Mouse (Mus musculus) G1E (cell line): ENCODE data around the gene Cdh13. TPM values are rescaled to one million over a fixed set of nuclear protein-coding genes. Genes with fewer than 3 reads are reported as not detected.
"Not testable (repeated sequence)": the region's sequence is repeated elsewhere in the genome, so short reads cannot be mapped to it uniquely, and the experiment has no call there.

Experiments used
- ATAC-seq: 2 replicates; pipeline ENCODE4 v1.8.0; 2016; ENCODE audit warnings: mild to moderate bottlenecking; ENCODE audit not compliant: insufficient number of reproducible peaks, poor library complexity, low FRiP score, severe bottlenecking; ENCODE audit errors: extremely low read depth
- DNase-seq: peaks from one replicate; pipeline ENCODE4 v3.0.0; 2012; ENCODE audit warnings: low spot score
- H3K27me3 ChIP-seq: 2 replicates; pipeline ENCODE4 v1.6.1; 2012; ENCODE audit warnings: mild to moderate bottlenecking, low read length, inconsistent platforms; ENCODE audit not compliant: insufficient read depth
- H3K36me3 ChIP-seq: replicated peaks from 2 replicates; pipeline ENCODE3; 2012; ENCODE audit warnings: mild to moderate bottlenecking, inconsistent platforms
- H3K4me1 ChIP-seq: 2 replicates; pipeline ENCODE4 v1.6.1; 2012; ENCODE audit warnings: low read depth, low read length, inconsistent platforms, mixed read lengths; ENCODE audit not compliant: insufficient read depth
- H3K4me3 ChIP-seq: 2 replicates; pipeline ENCODE4 v1.5.1; 2012; ENCODE audit warnings: low read depth, mild to moderate bottlenecking, inconsistent platforms, low read length, moderate library complexity, mixed read lengths
- H3K9me3 ChIP-seq: replicated peaks from 2 replicates; pipeline ENCODE4 v1.6.1; 2012; ENCODE audit warnings: inconsistent platforms
- CTCF ChIP-seq: IDR thresholded peaks from 2 replicates; pipeline ENCODE4 v1.5.1; 2012; ENCODE audit warnings: low read depth, low read length, inconsistent platforms, mixed read lengths
- GATA1 ChIP-seq: IDR thresholded peaks from 2 replicates; pipeline ENCODE4 v1.6.1; 2012; ENCODE audit warnings: borderline replicate concordance, low read length, inconsistent platforms, mixed read lengths
- GATA2 ChIP-seq: IDR thresholded peaks from 2 replicates; pipeline ENCODE4 v1.6.1; 2012; ENCODE audit warnings: low read depth, low read length, inconsistent platforms, borderline replicate concordance
- POLR2AphosphoS5 ChIP-seq: IDR thresholded peaks from 2 replicates; pipeline ENCODE4 v1.6.1; 2012; ENCODE audit warnings: low read depth, low read length, inconsistent platforms; ENCODE audit not compliant: insufficient replicate concordance
- TAL1 ChIP-seq: conservative IDR thresholded peaks from 2 replicates; pipeline ENCODE4 v1.6.1; 2012; ENCODE audit warnings: low read depth, low read length, inconsistent platforms, mixed read lengths
- polyA plus RNA-seq: library from polyadenylated mRNA; stranded (reverse); fragments of >175 nt; gene quantifications from 2 replicates; pipeline ENCODE4 v1.2.3, GENCODE M21; 2012
- total RNA-seq, 2 experiments: library from RNA; stranded (forward) in 1 of 2; stranded (reverse) in 1 of 2; fragments of 200-1000 nt in 1 of 2; fragments of >200 nt in 1 of 2; fragmentation: Nextera tagmentation in 1 of 2; gene quantifications; 2 replicates each; pipeline ENCODE4 v1.2.3; 2014 to 2017

Gene Cdh13
- total and polyA plus RNA-seq, 3 experiments: 0.22 TPM; not detected in 2

DNA sequence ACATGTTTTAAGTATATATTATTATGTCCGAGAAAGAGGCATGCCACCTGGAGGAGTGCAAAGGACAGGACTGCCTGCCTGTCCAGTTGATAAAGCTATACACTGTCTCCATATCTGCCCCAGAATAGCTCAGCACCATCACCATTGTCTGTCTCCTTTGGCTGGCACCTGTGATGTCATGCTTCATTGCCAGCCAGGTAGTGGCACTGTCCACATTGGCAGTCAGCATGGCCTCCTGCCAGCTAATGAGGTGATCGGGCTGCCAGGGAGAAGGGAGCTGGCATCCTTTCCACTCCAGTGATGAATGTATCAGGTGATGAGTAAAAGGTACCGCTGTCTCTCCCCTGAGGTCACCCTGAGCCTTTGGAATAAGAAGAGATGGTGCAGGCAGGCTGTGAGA lies 465.7 kb downstream of the Cdh13 start:
- TF ChIP-seq GATA1 (no peak), TAL1 (no peak), GATA2 (no peak), POLR2AphosphoS5 (no peak), CTCF (no peak)
- no peak overlapping the region for H3K4me3 ChIP-seq
- H3K4me1 ChIP-seq: no peaks in the 10 kb centered on the region
- no peaks in the 10 kb centered on the region for H3K27me3 ChIP-seq
- H3K9me3 ChIP-seq: peaks cover 76% of the 10 kb centered on the region
- DNase-seq (no peak), ATAC-seq (no peak)
- no peaks in the 10 kb centered on the region for H3K36me3 ChIP-seq

DNA sequence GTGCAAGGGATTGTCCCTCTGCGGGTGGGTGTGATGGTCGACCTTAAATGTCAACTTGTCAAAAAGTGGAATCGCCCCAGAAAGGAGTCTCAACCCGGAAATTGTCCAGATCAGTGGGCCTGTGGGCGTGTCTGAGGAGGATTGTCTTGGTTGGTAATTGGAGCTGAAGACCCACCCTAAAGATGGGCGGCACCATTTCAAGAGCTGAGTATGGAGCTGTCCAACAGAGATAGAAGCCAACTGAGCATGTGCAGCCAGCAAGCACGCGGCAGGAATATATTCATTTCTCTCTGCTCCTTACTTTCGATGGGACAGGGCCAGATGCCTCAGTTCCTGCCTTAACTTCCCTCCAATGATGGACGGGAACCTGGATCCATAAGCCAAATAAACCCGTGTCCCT lies 466.3 kb downstream of the Cdh13 start:
- peaks cover 76% of the 10 kb centered on the region for H3K9me3 ChIP-seq

DNA sequence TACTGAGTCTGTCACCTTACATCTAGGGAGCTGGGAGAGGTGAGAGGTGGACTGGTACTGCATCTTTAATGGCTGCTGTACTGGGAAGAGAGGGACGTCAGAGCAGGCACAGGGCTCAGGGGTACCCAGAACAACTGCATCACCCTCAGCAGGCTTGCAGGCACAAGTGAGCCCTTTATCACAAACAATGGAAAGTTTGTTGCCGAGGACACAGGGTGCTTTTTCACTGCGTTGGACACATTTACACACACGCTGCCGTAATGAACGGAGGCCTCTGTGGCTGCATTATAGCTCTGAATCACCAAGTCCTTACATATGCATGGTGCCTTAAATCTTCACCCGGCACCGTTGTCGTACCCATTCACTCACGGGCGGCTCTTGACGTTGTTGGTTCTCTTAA lies 470.2 kb downstream of the Cdh13 start:
- DNase-seq (no peak), ATAC-seq (no peak)
- H3K4me3 ChIP-seq: no peak overlapping the region
- no peaks in the 10 kb centered on the region for H3K36me3 ChIP-seq
- H3K9me3 ChIP-seq: peaks cover 61% of the 10 kb centered on the region
- TF ChIP-seq GATA1 (no peak), GATA2 (no peak), TAL1 (no peak), CTCF (no peak), POLR2AphosphoS5 (no peak)
- H3K27me3 ChIP-seq: no peaks in the 10 kb centered on the region
- H3K4me1 ChIP-seq: no peaks in the 10 kb centered on the region

More for the DNA sequence above, 466.3 kb downstream of the Cdh13 start:
- no peak for DNase-seq
- no peak for ATAC-seq
- no peaks in the 10 kb centered on the region for H3K36me3 ChIP-seq
- no peaks in the 10 kb centered on the region for H3K27me3 ChIP-seq
- TF ChIP-seq CTCF (no peak), POLR2AphosphoS5 (no peak), GATA1 (no peak), GATA2 (no peak), TAL1 (no peak)
- H3K4me1 ChIP-seq: no peaks in the 10 kb centered on the region
- H3K4me3 ChIP-seq: no peak overlapping the region

DNA sequence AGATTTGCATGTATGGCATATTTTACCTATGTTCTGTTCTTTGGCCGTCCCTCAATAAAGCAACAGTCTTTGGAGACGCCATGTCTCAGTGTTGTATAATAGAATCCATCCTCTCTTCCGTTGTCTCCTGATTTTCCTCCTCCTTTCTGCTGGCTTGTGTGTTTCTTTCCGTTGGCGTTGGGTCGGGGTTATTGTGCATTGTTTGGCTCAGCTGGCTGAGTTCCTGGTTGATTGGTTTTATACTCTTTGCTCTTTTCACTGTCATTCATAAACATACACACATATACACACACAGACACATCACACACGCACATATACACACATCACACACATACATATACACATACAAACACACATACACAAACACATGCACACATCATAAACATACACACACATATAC lies 470.6 kb downstream of the Cdh13 start:
- no peaks in the 10 kb centered on the region for H3K4me1 ChIP-seq
- H3K4me3 ChIP-seq: no peak overlapping the region
- H3K27me3 ChIP-seq: no peaks in the 10 kb centered on the region
- no peak for TF ChIP-seq GATA1
- TF ChIP-seq GATA2: no peak
- TF ChIP-seq POLR2AphosphoS5: no peak
- no peak for TF ChIP-seq CTCF
- no peak for TF ChIP-seq TAL1
- no peak for ATAC-seq
- DNase-seq: no peak
- no peaks in the 10 kb centered on the region for H3K36me3 ChIP-seq
- peaks cover 57% of the 10 kb centered on the region for H3K9me3 ChIP-seq

DNA sequence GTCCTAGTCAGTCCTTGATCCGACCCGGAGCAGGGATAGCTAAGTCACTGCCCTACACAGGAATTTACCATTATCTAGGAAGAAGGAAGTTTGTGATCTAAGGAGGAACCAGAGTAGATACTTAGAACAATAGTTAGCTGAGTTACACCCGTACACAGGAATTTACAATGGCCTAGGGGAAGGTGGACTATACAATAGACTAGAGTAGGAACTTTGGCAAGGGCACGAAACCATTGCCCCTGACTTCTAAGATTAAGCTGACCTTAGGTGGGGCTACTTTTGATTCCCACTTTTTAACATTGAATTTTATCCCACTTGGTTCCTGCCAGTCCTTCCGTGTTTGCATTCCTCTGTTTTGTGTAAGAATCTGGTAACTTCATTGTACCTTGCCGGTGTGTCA lies 494.0 kb downstream of the Cdh13 start:
- H3K27me3 ChIP-seq, H3K4me3 ChIP-seq, DNase-seq, H3K4me1 ChIP-seq, H3K36me3 ChIP-seq, ATAC-seq: not testable (repeated sequence)
- H3K9me3 ChIP-seq: peaks cover 56% of the 10 kb centered on the region

DNA sequence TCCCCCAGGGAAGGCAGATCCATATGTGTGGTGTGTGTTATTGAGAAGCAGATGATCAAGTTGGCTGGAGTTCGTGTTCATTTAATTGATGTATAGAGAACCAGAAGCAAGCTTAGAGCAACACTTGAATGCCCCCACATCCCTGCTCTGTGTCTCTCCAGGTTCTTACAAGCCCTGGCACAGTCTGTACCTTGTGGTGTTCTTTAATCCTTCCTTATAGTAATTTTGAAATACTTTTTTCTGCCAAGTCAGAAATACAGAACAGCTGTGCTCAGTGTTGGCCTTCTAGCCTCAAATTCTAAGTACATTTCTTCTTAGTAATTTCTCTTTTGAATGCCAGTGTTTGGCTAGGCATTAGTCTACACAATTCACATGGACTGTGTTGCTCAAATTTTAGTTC lies 494.8 kb downstream of the Cdh13 start:
- no peak for TF ChIP-seq GATA2
- Histone ChIP-seq H3K9me3 (peaks cover 62% of the 10 kb centered on the region), H3K4me1 (no peaks in the 10 kb centered on the region), H3K36me3 (no peaks in the 10 kb centered on the region), H3K4me3 (no peak overlapping the region), H3K27me3 (no peaks in the 10 kb centered on the region)
- ATAC-seq: no peak
- no peak for DNase-seq

DNA sequence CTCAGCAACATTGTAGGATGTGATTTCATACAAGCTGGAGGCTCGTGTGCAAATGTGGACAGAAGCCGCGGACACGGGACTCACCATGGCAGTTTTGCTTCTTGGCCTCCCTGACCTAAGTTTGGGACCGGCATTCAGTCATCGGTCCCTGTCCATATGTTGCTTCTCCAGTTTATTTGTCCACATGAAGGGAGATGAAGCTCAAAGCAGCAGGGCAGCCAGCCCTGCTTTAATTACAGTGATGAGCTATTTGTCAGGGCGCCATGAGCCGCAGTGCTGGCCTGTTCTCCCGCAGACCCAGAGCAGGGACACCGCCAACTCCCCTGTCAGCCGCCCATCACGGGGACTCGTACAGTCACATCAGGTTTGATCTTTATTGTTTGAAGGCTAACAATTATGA lies 502.1 kb downstream of the Cdh13 start:
- Histone ChIP-seq H3K4me3 (no peak overlapping the region), H3K36me3 (no peaks in the 10 kb centered on the region), H3K9me3 (peaks cover 63% of the 10 kb centered on the region), H3K27me3 (no peaks in the 10 kb centered on the region), H3K4me1 (no peaks in the 10 kb centered on the region)
- ATAC-seq (no peak), DNase-seq (no peak)
- TF ChIP-seq CTCF (no peak), GATA2 (no peak), TAL1 (no peak), POLR2AphosphoS5 (no peak), GATA1 (no peak)

DNA sequence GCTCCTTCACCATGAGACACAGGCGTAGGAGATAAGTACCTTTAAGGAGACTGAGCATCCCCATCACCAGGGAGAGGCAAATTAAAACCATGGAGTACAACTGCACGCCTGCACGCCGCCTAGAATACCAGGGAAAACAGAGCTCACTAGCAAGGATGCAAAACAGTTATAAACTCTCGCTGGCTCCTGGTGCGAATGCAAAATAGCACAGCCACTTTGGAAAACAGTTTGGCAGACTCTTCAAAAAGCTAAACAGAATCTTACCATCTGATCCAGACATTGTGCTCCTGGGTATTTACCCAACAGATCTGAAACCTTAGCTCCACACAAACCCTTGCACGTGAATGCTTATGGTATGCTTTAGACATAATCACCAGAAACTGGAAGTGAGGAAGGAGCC lies 506.1 kb downstream of the Cdh13 start:
- no peaks in the 10 kb centered on the region for H3K36me3 ChIP-seq
- no peaks in the 10 kb centered on the region for H3K4me1 ChIP-seq
- DNase-seq (no peak), ATAC-seq (no peak)
- H3K9me3 ChIP-seq: peaks cover 66% of the 10 kb centered on the region
- H3K4me3 ChIP-seq: no peak overlapping the region
- TF ChIP-seq CTCF (no peak), POLR2AphosphoS5 (no peak), GATA2 (no peak), GATA1 (no peak), TAL1 (no peak)
- no peaks in the 10 kb centered on the region for H3K27me3 ChIP-seq
